Mouse (Mus musculus) embryonic facial prominence, embryonic 13.5 days (tissue): ENCODE data around the gene Scamp4. TPM values are rescaled to one million over a fixed set of nuclear protein-coding genes. Genes with fewer than 3 reads are reported as not detected.

ENCODE experiments used
- ATAC-seq: fragments of 200-750 bp; cut with Nextera tagmentation; 2 replicates; pipeline ENCODE4 v1.8.0; 2017; ENCODE audit warnings: low read depth; ENCODE audit not compliant: insufficient number of reproducible peaks, insufficient read depth, low FRiP score, low TSS enrichment
- H3K27ac ChIP-seq: fragments of 300-500 bp; sonication (generic); 2 replicates; pipeline ENCODE4 v1.5.1; 2015; ENCODE audit warnings: moderate library complexity, mild to moderate bottlenecking, inconsistent platforms
- H3K27me3 ChIP-seq: fragments of 300-500 bp; sonication (generic); 2 replicates; pipeline ENCODE4 v1.6.1; 2015; ENCODE audit warnings: mild to moderate bottlenecking, inconsistent platforms
- H3K36me3 ChIP-seq: fragments of 300-500 bp; sonication (generic); 2 replicates; pipeline ENCODE4 v1.6.1; 2015; ENCODE audit warnings: mild to moderate bottlenecking, inconsistent platforms
- H3K4me1 ChIP-seq: fragments of 300-500 bp; sonication (generic); 2 replicates; pipeline ENCODE4 v1.6.1; 2015; ENCODE audit warnings: inconsistent platforms
- H3K4me2 ChIP-seq: fragments of 300-500 bp; sonication (generic); 2 replicates; pipeline ENCODE4 v1.6.1; 2015; ENCODE audit warnings: moderate library complexity, mild to moderate bottlenecking, inconsistent platforms
- H3K4me3 ChIP-seq: fragments of 300-500 bp; sonication (generic); 2 replicates; pipeline ENCODE4 v1.5.1; 2015; ENCODE audit warnings: mild to moderate bottlenecking, inconsistent platforms
- H3K9ac ChIP-seq: fragments of 300-500 bp; sonication (generic); 2 replicates; pipeline ENCODE4 v1.6.1; 2015; ENCODE audit warnings: mild to moderate bottlenecking, inconsistent platforms
- H3K9me3 ChIP-seq: fragments of 300-500 bp; sonication (generic); 2 replicates; pipeline ENCODE4 v1.6.1; 2016; ENCODE audit warnings: inconsistent platforms
- WGBS: fragments of 180-500 bp; shearing (Covaris S2); methylation state at CpG from one replicate; pipeline ENCODE4 v1.1.7; 2015; ENCODE audit warnings: mixed read lengths; 5-methylcytosine and 5-hydroxymethylcytosine counted together
- polyA plus RNA-seq: library from polyadenylated mRNA; unstranded; fragments of >200 nt; fragmentation: Nextera tagmentation; extraction: Ambion mirVana; gene quantifications from 2 replicates; pipeline ENCODE4 v1.2.1, GENCODE M21; 2015

The Scamp4 gene
- polyA plus RNA-seq, 1 experiment from 2014 or later, result 95.1 TPM

DNA sequence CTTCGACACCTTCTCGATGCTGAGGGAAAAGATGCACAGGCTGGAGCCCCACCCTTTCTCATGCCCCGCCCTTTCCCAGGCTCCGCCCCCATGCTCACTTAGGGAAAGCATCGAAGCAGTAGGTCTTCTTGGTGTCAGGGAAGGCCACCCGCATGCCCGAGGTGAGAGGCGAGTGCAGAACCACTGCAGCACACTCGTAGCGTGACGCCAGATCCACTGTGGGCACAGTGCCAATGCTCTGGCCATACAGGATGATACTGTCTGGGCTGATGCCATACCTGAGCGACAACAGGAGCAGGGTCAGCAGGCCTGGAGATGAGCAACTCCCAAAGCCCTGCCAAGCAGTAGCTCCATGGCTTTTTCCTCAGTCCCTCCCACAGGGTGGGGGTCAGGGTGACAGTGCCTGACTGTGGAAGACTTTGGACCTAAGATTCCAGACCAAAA is 18.6 kb upstream of the Scamp4 start:
- no peak overlapping the region for H3K4me2 ChIP-seq
- no peak overlapping the region for H3K9ac ChIP-seq
- ATAC-seq, result no peak
- H3K9me3 ChIP-seq, result no peaks in the 10 kb centered on the region
- no peak overlapping the region for H3K27ac ChIP-seq
- H3K4me1 ChIP-seq, result peaks cover 36% of the 10 kb centered on the region
- 63% methylated on average over 12 of the region's 12 CpGs for WGBS
- H3K36me3 ChIP-seq, result peaks cover 42% of the 10 kb centered on the region
- H3K27me3 ChIP-seq, result no peaks in the 10 kb centered on the region
- H3K4me3 ChIP-seq, result no peak overlapping the region

DNA sequence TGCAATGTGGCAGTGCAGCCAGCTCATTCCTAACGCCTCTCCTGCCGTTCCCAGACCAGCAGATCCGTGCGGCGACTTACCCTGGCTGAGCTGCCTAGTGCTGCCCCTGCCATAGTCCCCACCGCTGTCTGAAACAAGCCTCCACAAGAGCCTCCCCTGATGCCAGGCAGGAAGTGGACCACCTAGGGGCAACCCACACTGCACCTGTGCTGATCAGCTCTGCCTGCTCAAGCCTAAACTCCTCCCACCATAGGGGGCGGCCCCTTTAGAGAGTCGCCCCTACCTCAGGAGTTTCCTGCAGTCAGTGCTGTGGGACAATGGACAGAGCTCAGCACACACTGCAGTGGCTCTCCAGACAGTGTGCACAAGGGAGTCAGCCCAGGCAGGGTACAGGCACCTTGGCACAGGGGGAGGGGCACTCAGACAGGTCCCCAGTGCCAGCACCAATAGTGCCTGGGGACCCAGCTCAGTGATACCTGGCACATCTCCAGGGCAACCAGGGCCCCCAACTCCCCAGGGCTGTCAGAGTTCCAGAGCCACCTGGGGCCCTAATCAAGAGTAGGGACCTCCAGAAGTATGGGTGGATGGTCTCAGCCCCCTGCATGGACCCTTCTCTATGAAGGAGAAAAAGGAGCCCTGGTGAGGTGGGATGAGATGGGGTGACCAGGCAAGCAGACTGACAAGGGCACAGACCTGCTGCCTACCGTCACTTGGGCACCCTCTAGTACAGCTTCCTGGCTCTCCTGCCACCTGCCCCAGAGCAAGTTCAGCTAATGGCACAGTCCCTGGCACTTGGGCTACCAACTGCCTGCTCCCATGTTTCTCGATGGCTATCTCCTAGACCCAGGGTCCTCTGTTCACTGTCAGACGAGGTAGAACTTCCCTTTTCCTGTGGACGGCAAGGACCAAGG is 17.8 kb upstream of the Scamp4 start:
- Histone ChIP-seq H3K27me3 (no peaks in the 10 kb centered on the region), H3K4me2 (0 out of 2 replicates have a peak overlapping the region, but pooled peaks have one; percentile 11), H3K4me1 (peaks cover 34% of the 10 kb centered on the region), H3K36me3 (peaks cover 42% of the 10 kb centered on the region), H3K9me3 (no peaks in the 10 kb centered on the region), H3K4me3 (0 out of 2 replicates have a peak overlapping the region, but pooled peaks have one; percentile 12), H3K9ac (peak overlapping the region; percentile 44; the same call in 1 of the 2 replicates), H3K27ac (peak overlapping the region; percentile 22)
- peak; percentile 8; the same call in 1 of the 2 replicates for ATAC-seq
- WGBS, result 73% methylated on average over 12 of the region's 12 CpGs

DNA sequence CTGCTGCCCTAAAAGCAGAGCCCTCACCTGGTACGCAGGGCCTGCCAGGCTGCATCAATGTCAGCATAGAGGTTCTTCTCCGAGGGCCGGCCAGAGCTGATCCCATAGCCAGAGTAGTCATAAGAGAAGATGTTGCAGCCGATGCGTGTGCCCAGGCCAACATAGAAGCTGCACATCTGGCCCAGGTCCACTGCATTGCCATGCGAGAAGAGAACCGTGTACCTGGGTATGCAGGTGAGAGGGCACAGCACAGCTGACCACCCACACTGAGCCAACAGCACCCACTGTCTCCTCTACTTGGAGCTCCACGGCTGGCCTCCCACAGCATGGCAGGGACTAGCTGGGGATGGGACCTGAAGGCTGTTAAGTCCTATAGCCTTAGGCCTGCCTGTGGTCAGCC is 17.1 kb upstream of the Scamp4 start:
- ATAC-seq, result no peak
- Histone ChIP-seq H3K27ac (peak overlapping the region; percentile 22; the same call in 1 of the 2 replicates), H3K9ac (0 out of 2 replicates have a peak overlapping the region, but pooled peaks have one; percentile 44), H3K4me1 (peaks cover 34% of the 10 kb centered on the region), H3K4me3 (peak overlapping the region; percentile 12; the same call in 1 of the 2 replicates), H3K27me3 (no peaks in the 10 kb centered on the region), H3K36me3 (peaks cover 42% of the 10 kb centered on the region), H3K4me2 (peak overlapping the region; percentile 11; the same call in 1 of the 2 replicates), H3K9me3 (no peaks in the 10 kb centered on the region)
- WGBS, result 89% methylated on average over 8 of the region's 8 CpGs

DNA sequence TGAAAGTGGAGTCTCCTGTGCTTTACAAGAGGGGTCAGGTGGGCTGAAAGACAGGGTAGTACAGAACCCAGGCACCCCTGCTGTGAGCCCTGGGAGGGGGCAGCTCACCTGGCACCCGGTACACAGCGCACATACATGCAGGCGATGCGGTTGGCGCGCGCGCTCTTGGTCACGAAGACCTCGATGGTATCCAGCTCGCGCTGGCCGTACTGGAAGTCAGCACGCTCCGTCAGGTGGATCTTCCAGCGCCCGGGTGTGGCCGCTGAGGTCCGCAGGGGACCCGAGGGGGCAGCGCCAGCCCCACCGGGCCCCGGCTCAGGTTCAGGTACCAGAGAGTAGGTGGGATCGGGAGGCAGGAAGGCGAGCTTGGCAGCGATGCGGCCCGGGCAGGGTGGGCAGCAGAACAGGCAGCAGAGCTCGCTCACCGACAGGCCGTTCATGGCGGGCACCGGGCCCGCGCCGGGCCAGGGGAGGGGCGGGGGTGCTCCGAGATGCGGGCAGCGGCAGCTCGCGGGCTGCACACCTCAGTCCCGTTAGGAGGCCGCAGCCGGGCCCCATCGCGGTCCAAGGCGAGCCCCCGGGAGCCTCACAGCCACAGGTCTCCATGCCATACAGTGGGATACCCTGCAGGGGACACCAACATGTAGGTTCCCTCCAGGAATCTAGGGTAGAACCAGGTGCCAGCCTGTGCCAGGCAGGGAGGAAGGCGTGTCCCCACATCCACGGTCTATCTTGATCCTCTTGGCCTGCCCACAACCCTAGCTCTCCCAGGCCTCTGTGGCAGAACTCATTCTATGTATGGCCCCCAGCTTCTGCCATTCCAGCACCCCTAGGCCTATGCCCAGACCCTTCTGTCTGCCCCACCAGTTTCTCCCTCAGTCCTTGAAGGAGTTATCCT is 16.0 kb upstream of the Scamp4 start:
- Histone ChIP-seq H3K4me1 (peaks cover 34% of the 10 kb centered on the region), H3K36me3 (peaks cover 42% of the 10 kb centered on the region), H3K27me3 (no peaks in the 10 kb centered on the region), H3K4me2 (peak overlapping the region; percentile 11; the same call in 1 of the 2 replicates), H3K9me3 (no peaks in the 10 kb centered on the region), H3K27ac (peak overlapping the region; percentile 64), H3K4me3 (no peak overlapping the region), H3K9ac (peak overlapping the region; percentile 46; the same call in 1 of the 2 replicates)
- no peak for ATAC-seq
- WGBS, result 94% methylated on average over 51 of the region's 51 CpGs

DNA sequence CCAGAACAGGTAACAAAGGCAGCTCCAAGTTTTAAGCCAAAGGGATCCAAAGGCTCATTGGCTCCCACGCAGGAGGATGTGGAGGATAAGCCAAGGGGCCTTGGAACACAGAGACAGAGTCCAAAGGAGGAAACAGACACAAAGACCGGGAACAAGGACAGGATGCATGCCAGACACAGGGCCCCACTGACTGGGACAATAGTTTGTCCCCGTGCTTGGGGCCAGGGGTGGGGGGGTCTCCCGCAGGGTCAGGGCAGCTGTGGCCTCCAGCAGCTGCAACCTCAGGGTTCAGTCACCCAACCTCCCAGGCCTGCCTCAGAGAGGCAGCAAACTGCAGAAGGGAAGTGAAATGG is 15.4 kb upstream of the Scamp4 start:
- no peaks in the 10 kb centered on the region for H3K9me3 ChIP-seq
- H3K36me3 ChIP-seq, result peaks cover 42% of the 10 kb centered on the region
- H3K4me2 ChIP-seq, result peak overlapping the region; percentile 5; the same call in 1 of the 2 replicates
- WGBS, result 35% methylated on average over 4 of the region's 4 CpGs
- H3K4me1 ChIP-seq, result peaks cover 34% of the 10 kb centered on the region
- ATAC-seq, result no peak
- peak overlapping the region; percentile 64 for H3K27ac ChIP-seq
- H3K27me3 ChIP-seq, result no peaks in the 10 kb centered on the region
- H3K9ac ChIP-seq, result peak overlapping the region; percentile 46; the same call in 1 of the 2 replicates
- H3K4me3 ChIP-seq, result no peak overlapping the region

DNA sequence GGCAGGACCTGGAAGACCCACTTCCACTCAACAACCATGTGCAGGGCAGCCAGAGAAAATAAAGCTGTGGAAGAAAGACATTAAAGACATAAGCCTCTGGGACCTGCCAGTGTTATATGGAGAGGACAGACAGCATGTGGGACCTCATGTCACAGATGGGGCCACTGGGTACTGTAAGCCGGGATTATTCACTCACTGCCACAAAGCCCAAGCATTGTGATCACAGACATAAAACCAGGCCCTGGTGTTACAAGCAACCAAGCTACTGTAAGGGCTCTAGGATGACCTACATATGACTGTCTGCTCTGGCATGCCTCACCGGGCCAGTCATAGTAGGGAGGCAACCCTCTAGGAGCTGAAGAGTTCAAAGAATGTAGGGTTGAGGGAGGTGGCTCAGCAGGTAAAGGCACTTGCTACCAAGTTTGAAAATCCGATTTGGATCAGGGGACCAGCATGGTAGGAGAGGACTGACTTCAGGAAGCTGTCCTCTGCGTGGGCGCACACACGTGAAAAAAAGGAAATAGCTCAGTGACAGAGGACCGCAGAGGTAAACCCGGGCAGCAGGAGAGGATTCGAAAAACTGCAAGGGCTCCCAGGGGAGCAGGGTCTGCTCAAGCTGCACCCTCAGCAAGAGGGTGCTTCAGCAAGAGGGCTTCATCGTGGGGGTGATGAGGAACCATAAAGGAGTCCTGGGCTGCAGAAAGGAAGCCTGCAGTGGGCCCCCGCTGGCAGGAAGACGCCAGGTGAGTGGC is 13.4 kb upstream of the Scamp4 start:
- H3K9ac ChIP-seq, result peak overlapping the region; percentile 97
- peaks cover 32% of the 10 kb centered on the region for H3K4me1 ChIP-seq
- peak overlapping the region; percentile 74 for H3K27ac ChIP-seq
- ATAC-seq, result no peak
- no peaks in the 10 kb centered on the region for H3K9me3 ChIP-seq
- no peaks in the 10 kb centered on the region for H3K27me3 ChIP-seq
- peak overlapping the region; percentile 90 for H3K4me2 ChIP-seq
- WGBS, result 19% methylated on average over 12 of the region's 12 CpGs
- peaks cover 25% of the 10 kb centered on the region for H3K36me3 ChIP-seq
- H3K4me3 ChIP-seq, result peak overlapping the region; percentile 96

DNA sequence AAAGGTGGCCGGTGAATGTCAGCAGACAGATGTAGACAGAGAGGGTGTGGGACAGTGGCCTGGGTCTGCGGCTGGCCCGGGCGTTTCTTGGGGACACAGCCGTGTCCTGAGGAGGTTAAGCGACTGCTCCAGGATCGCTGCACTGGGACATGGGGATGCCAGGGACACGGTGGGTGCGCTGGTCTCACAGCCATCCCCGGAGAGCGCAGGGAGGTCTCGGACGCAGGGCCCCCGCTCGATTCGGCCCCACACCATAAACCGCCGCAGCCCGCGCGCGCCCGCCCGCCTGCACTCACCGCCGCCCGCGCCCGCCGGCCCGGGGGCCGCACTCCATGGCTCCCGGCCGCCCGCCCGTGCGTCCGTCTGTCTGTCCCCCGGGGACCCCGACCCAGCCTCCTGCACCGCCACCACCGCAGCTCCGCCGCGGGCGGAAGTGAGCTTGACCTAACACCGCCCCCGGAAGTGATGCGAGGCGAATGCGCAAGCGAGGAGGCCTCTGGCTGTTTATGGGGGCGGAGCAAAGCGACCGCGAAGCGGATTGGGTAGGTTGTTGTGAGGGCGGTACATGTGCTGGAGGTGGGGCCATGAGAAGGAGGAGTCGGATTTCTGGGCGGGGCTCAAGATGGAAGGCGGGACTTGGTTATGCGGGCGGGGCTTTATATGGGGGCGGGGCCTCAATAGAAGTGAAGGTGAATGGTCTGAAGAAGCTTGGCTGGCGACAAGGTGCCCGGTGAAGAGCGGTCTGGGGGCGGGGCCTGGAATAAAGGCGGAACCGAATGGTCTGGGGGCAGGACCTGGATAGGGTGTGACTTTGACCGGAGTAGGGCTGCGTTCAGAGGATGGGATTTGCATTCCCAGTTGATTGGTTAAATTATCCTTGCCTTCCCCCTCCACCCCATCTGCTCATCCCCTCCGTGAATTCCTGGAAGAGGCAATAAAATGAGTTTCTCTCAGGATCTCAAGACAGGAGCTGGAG is 12.5 kb upstream of the Scamp4 start, which contains the start of gene Abhd17a:
TSS of gene Abhd17a (minus strand) at position 463 of the 976 bp plus-strand sequence.
- H3K27me3 ChIP-seq, result no peaks in the 10 kb centered on the region
- no peaks in the 10 kb centered on the region for H3K9me3 ChIP-seq
- ATAC-seq, result peak; percentile 89
- peak within 1 kb of the TSS; percentile 74 for H3K27ac ChIP-seq
- peak within 1 kb of the TSS; percentile 90 for H3K4me2 ChIP-seq
- under 1% methylated on average over 49 of the region's 73 CpGs for WGBS
- H3K4me3 ChIP-seq, result peak within 1 kb of the TSS; percentile 96
- peaks cover 28% of the 10 kb centered on the region for H3K4me1 ChIP-seq
- peak within 1 kb of the TSS; percentile 97 for H3K9ac ChIP-seq
- H3K36me3 ChIP-seq, result peaks cover 17% of the 10 kb centered on the region

DNA sequence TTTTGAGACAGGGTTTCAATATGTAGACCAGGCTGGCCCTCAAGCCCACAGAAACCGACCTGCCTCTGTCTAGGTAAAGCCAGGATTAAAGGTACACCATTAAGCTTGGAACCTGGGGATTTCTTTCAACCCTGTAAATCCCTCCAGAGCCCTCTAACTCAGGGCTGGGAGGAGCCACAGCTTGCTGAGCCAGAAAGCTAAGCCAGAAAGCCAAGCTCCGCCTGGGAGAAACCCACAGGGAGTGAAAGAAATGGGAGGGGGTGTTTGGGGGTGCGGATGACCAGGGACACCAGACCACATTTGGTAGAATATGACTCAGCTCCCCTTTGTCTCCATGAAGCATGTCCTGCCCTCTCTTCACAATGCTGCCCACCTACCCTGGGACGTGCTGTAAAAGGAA is 6.4 kb upstream of the Scamp4 start:
- Histone ChIP-seq H3K27me3 (no peaks in the 10 kb centered on the region), H3K9ac (no peak overlapping the region), H3K36me3 (no peaks in the 10 kb centered on the region), H3K4me3 (no peak overlapping the region), H3K9me3 (no peaks in the 10 kb centered on the region), H3K4me2 (no peak overlapping the region), H3K27ac (no peak overlapping the region), H3K4me1 (no peaks in the 10 kb centered on the region)
- WGBS, result 42% methylated on average over 4 of the region's 4 CpGs
- no peak for ATAC-seq

DNA sequence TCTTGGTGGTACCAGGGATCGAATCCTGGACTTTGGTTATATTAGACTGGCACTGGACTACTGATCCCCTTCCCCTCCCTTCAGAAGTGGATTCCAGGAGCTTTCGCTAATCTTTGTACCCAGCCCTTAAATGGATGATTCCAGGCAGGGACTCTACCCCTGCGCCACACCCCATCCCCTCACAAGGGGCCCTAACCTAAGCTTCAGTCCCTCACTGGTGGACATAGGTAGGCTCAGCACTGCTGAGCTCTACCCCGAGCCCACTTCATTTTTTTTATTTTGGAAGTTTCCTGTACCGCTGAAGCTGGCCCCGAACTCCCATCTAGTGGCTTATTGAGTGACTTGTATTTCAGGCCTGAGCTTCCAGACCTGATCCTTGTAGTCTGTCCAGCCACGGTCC is 692 bp downstream of the Scamp4 start:
- no peak for ATAC-seq
- Histone ChIP-seq H3K4me3 (peak overlapping the region; percentile 71), H3K9me3 (no peaks in the 10 kb centered on the region), H3K4me2 (peak overlapping the region; percentile 94), H3K27me3 (no peaks in the 10 kb centered on the region), H3K36me3 (peaks cover 25% of the 10 kb centered on the region), H3K9ac (peak overlapping the region; percentile 74), H3K4me1 (peaks cover 23% of the 10 kb centered on the region), H3K27ac (peak overlapping the region; percentile 86)
- 34% methylated on average over 7 of the region's 7 CpGs for WGBS

DNA sequence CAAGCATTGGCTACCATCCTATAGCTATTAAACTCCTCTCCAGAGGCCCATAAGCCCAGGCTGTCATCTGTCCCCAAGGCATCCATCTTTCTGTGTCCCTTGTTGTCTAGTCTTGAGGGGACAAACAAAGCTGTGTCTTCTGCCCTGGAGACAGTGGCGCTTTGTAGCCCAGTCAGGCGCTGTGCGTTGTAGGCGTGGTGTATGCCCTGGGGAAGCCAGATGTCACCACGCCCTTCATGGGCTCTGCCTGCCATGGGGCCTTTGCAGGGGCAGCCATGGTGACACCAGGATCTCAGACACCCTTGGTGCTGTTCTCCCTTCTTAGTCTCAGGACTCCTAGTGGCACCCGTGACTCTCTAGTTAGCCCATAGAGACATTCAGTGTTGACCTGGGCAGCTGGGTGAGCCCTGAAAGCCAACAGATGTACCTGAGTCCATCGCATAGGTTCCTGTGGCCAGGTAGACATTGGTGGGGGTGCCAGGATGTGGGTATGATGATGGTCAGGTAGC is 1.4 kb downstream of the Scamp4 start:
- Histone ChIP-seq H3K27ac (0 out of 2 replicates have a peak overlapping the region, but pooled peaks have one; percentile 86), H3K36me3 (peaks cover 32% of the 10 kb centered on the region), H3K27me3 (no peaks in the 10 kb centered on the region), H3K9me3 (no peaks in the 10 kb centered on the region), H3K4me2 (peak overlapping the region; percentile 94), H3K4me1 (peaks cover 23% of the 10 kb centered on the region), H3K4me3 (peak overlapping the region; percentile 71), H3K9ac (peak overlapping the region; percentile 74)
- ATAC-seq, result no peak
- 89% methylated on average over 7 of the region's 7 CpGs for WGBS
